Mouse (Mus musculus) lung, embryonic 14.5 days (tissue): ENCODE measurements around the gene Sirt6. TPM values are rescaled to one million over a fixed set of nuclear protein-coding genes. Genes with fewer than 3 reads are reported as not detected.
A peak's percentile ranks its signal among the peaks of the same experiment; 100 is the strongest.

ENCODE experiments used
- ATAC-seq: fragments of 200-750 bp; cut with Nextera tagmentation; 2 replicates; pipeline ENCODE4 v1.8.0; 2017; ENCODE audit warnings: mild to moderate bottlenecking, moderate TSS enrichment, moderate library complexity; ENCODE audit not compliant: insufficient read depth
- DNase-seq: peaks from one replicate; pipeline ENCODE4 v3.0.0-alpha.2; 2015
- H3K27ac ChIP-seq: fragments of 300-500 bp; sonication (generic); 2 replicates; pipeline ENCODE4 v1.5.1; 2014; ENCODE audit warnings: low read depth, mild to moderate bottlenecking, moderate library complexity
- H3K27me3 ChIP-seq: fragments of 300-500 bp; sonication (generic); 2 replicates; pipeline ENCODE4 v1.6.1; 2014; ENCODE audit warnings: low read length, control low read depth; ENCODE audit not compliant: insufficient read depth
- H3K36me3 ChIP-seq: fragments of 300-500 bp; sonication (generic); 2 replicates; pipeline ENCODE4 v1.6.1; 2014; ENCODE audit warnings: control low read depth; ENCODE audit not compliant: insufficient read depth
- H3K4me1 ChIP-seq: fragments of 300-500 bp; sonication (generic); 2 replicates; pipeline ENCODE4 v1.6.1; 2014; ENCODE audit warnings: antibody characterized with exemption, control low read depth; ENCODE audit not compliant: insufficient read depth
- H3K4me2 ChIP-seq: fragments of 300-500 bp; sonication (generic); 2 replicates; pipeline ENCODE4 v1.6.1; 2014; ENCODE audit warnings: mild to moderate bottlenecking
- H3K4me3 ChIP-seq: fragments of 300-500 bp; sonication (generic); 2 replicates; pipeline ENCODE4 v1.5.1; 2014; ENCODE audit warnings: low read depth, low read length
- H3K9ac ChIP-seq: fragments of 300-500 bp; sonication (generic); 2 replicates; pipeline ENCODE4 v1.6.1; 2014
- H3K9me3 ChIP-seq: fragments of 300-500 bp; sonication (generic); 2 replicates; pipeline ENCODE4 v1.6.1; 2016; ENCODE audit warnings: low read depth, low read length, control low read depth
- CTCF ChIP-seq: IDR thresholded peaks from 2 replicates; pipeline ENCODE4 v1.5.1; 2016; ENCODE audit warnings: antibody characterized with exemption, low read depth
- WGBS: fragments of 180-500 bp; shearing (Covaris S2); extraction: QIAGEN DNeasy Blood & Tissue Kit; methylation state at CpG from one replicate; pipeline ENCODE4 v1.1.7; 2014; 5-methylcytosine and 5-hydroxymethylcytosine counted together
- polyA plus RNA-seq: library from polyadenylated mRNA; unstranded; fragments of >200 nt; fragmentation: Nextera tagmentation; extraction: Ambion mirVana; gene quantifications from 2 replicates; pipeline ENCODE4 v1.2.1, GENCODE M21; 2014

The Sirt6 gene
- polyA plus RNA-seq, 1 experiment from 2014 or later = 39.3 TPM

DNA sequence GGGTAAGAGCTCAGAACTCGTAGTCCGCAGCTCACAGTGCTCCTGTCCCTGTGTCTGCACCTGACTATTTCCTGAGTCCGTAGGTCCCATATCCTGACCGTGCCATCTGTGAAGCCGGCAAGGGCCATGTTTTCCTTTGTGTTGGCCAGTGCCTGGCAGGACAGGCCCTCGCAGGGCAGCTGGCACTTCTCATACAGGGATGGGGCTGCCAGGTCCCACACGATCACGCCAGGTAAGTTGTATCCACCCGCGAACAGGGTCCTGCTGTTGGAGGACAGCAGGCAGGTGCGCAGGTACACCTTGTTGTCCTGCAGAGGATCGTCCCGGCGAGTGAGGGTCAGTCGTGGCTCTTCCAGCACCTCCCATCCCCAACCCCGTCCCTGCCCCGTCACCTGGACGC lies 33.7 kb downstream of the Sirt6 start:
- Histone ChIP-seq H3K4me3 (no peak overlapping the region), H3K9ac (no peak overlapping the region)

DNA sequence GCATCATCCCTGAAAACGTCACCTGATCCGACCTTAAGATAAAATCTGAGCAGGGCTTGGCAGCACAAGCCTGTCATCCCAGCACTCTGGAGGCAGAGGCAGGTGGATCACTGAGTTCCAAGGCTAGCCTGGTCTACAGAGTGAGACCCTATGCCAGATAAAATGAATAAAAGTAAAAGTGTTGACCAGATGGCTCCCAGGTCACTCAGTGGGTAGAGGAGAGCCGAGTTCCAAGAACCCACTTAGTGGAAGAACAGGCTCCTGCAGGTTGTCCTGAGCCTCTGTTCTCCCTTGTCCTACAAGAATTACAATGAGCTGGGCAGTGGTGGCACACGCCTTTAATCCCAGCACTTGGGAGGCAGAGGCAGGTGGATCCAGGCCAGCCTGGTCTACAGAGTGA lies 34.4 kb downstream of the Sirt6 start:
- no peak for DNase-seq
- Histone ChIP-seq H3K4me3 (no peak overlapping the region), H3K9me3 (no peaks in the 10 kb centered on the region), H3K27ac (no peak overlapping the region), H3K27me3 (peaks cover 17% of the 10 kb centered on the region), H3K4me2 (no peak overlapping the region), H3K4me1 (peaks cover 16% of the 10 kb centered on the region), H3K9ac (no peak overlapping the region), H3K36me3 (0 out of 2 replicates have a peak, but pooled peaks cover 9% of the 10 kb centered on the region)
- no peak for TF ChIP-seq CTCF
- ATAC-seq = no peak
- WGBS = 48% methylated on average over 4 of the region's 4 CpGs

More for the DNA sequence above, 33.7 kb downstream of the Sirt6 start:
- Histone ChIP-seq H3K4me1 (peaks cover 16% of the 10 kb centered on the region), H3K9me3 (no peaks in the 10 kb centered on the region), H3K4me2 (no peak overlapping the region), H3K27me3 (peaks cover 17% of the 10 kb centered on the region), H3K27ac (no peak overlapping the region), H3K36me3 (0 out of 2 replicates have a peak, but pooled peaks cover 5% of the 10 kb centered on the region)
- DNase-seq (no peak), ATAC-seq (no peak)
- no peak for TF ChIP-seq CTCF
- 55% methylated on average over 18 of the region's 18 CpGs for WGBS

DNA sequence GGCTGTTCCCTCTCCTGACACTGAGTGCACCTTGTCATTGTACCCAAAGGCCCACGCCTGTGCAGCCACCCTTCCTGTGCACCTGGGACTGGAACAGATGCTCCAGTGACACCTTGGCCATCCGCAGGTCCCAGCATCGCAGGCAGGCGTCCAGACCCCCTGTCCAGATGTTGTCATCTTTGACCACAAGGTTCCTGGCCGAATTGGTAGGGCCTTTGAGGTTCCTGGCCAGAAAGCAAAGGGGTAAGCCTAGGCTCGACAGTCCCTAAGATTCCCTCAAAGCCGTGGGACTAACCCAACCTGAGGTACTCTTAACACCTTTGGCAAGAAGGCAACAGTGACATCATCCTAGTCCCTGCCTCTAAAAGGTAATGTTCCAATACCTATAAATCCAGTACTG lies 35.0 kb downstream of the Sirt6 start:
- no peak for ATAC-seq
- Histone ChIP-seq H3K4me1 (peaks cover 12% of the 10 kb centered on the region), H3K9ac (no peak overlapping the region), H3K4me2 (no peak overlapping the region), H3K27ac (no peak overlapping the region), H3K27me3 (peaks cover 17% of the 10 kb centered on the region), H3K4me3 (no peak overlapping the region), H3K9me3 (no peaks in the 10 kb centered on the region), H3K36me3 (peaks cover 15% of the 10 kb centered on the region)
- DNase-seq = no peak
- WGBS = 76% methylated on average over 7 of the region's 7 CpGs
- TF ChIP-seq CTCF = no peak

DNA sequence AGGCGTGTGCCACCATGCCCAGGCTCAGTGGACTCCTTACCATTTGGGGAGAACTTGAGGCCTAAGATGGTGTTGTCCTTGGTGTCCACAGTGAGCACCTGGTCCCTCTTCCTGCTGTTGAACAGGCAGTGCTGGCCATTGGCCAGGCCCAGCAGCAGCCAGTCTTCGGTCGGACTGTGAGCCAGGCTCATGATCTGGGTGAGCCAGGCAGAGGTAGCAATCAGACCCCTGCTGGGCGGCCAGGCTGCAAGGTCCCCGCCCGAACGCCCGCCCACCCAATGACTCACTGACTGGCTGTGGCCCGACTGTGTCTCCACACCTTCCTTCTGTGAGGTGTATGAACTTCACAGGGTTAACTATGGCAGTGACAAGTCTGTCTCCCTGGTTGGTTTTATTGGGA lies 35.8 kb downstream of the Sirt6 start:
- no peak for TF ChIP-seq CTCF
- peaks cover 23% of the 10 kb centered on the region for H3K36me3 ChIP-seq
- H3K4me1 ChIP-seq = 0 out of 2 replicates have a peak, but pooled peaks cover 7% of the 10 kb centered on the region
- H3K4me3 ChIP-seq = no peak overlapping the region
- ATAC-seq (0 out of 2 replicates have a peak, but pooled peaks have one; percentile 4), DNase-seq (no peak)
- no peaks in the 10 kb centered on the region for H3K9me3 ChIP-seq
- WGBS = 47% methylated on average over 9 of the region's 9 CpGs
- H3K27ac ChIP-seq = no peak overlapping the region
- no peak overlapping the region for H3K9ac ChIP-seq
- H3K4me2 ChIP-seq = no peak overlapping the region
- H3K27me3 ChIP-seq = peaks cover 17% of the 10 kb centered on the region

DNA sequence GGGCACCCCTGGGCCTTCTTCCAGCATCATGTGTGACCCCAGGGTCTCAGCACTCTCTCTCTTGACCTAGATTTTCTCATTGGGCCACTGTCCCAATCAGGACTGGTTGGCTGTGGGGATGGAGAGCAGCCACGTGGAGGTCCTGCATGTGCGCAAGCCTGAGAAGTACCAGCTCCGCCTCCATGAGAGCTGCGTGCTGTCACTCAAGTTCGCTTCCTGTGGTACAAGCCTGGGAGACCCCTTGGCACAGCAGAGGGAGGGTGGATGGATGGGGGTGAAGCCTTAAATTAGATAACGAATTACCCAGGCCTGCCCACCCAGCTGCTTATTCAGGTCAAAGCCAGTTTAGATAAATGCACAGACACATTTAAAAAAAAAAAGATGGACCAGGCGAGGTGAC lies 38.9 kb downstream of the Sirt6 start:
- Histone ChIP-seq H3K27ac (no peak overlapping the region), H3K4me2 (no peak overlapping the region), H3K36me3 (peaks cover 50% of the 10 kb centered on the region)

DNA sequence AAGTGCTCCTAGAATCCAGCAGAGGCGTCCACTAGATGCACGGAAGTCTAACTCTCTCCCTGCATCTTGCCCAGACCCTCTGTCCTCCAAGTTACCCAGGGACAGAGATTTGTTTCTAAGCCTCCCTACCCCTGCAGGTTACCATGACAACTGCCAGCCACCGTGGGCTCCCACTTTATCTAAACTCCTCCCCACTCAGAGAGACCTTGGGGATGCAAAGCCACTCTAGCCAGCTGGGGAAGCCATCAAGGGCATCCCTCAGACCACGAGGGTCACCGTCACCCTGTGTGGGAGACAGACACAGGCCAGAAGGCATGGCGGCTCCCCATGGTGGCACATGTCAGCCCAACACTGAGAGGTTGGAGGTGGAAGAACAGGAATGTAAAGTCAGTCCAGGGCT lies 44.2 kb downstream of the Sirt6 start:
- ATAC-seq = no peak
- TF ChIP-seq CTCF = no peak
- DNase-seq = no peak
- no peak overlapping the region for H3K9ac ChIP-seq
- no peak overlapping the region for H3K4me2 ChIP-seq
- H3K4me1 ChIP-seq = no peaks in the 10 kb centered on the region
- H3K27me3 ChIP-seq = no peaks in the 10 kb centered on the region
- WGBS = 45% methylated on average over 6 of the region's 6 CpGs
- no peak overlapping the region for H3K27ac ChIP-seq
- H3K9me3 ChIP-seq = no peaks in the 10 kb centered on the region
- H3K36me3 ChIP-seq = peaks cover 56% of the 10 kb centered on the region
- no peak overlapping the region for H3K4me3 ChIP-seq

More for the DNA sequence above, 38.9 kb downstream of the Sirt6 start:
- TF ChIP-seq CTCF = no peak
- 57% methylated on average over 7 of the region's 7 CpGs for WGBS
- Histone ChIP-seq H3K4me1 (no peaks in the 10 kb centered on the region), H3K9me3 (no peaks in the 10 kb centered on the region), H3K4me3 (no peak overlapping the region), H3K9ac (no peak overlapping the region), H3K27me3 (peaks cover 3% of the 10 kb centered on the region)
- ATAC-seq = no peak
- DNase-seq = no peak

DNA sequence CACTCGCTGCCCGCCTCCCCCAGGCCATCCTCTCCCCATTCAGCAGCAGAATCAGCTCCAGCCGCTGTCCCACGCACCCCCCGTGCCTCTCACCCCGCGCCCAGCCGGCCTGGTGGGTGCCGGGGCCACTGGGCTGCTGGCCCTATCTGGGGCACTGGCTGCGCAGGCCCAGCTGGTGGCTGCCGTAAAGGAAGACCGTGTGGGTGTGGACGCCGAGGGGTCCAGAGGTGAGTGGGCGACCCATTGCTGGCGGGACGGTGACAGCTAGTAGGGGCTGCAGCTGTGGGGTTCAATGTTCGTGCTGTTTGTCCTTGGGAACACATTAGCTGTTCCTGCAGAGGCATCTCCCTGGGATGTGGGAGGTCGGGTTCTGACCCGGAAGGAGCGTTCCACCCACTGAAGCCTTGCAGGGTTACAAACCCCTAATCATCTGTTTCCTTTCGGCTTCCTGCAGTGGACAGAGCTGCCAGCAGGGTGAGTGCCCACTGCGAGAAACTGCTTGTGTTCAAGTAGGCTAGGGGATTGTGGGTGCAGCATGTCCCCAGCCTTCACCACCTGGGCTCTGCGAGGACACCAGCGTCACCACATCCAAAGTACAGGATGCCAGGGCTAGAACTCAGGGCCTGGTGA lies 47.0 kb downstream of the Sirt6 start:
- Histone ChIP-seq H3K9me3 (no peaks in the 10 kb centered on the region), H3K9ac (no peak overlapping the region), H3K4me2 (peak overlapping the region; percentile 36; the same call in 1 of the 2 replicates), H3K36me3 (peaks cover 30% of the 10 kb centered on the region; the same call in 1 of the 2 replicates), H3K4me1 (0 out of 2 replicates have a peak, but pooled peaks cover 7% of the 10 kb centered on the region), H3K27ac (peak overlapping the region; percentile 12; the same call in 1 of the 2 replicates), H3K27me3 (peaks cover 6% of the 10 kb centered on the region; the same call in 1 of the 2 replicates), H3K4me3 (no peak overlapping the region)
- peak; percentile 51 for TF ChIP-seq CTCF
- WGBS = 45% methylated on average over 25 of the region's 25 CpGs
- DNase-seq = peak; percentile 43
- no peak for ATAC-seq
